Mouse (Mus musculus) lung, postnatal 36 days (tissue): ENCODE results near the gene Cox8b.

ENCODE experiments used
- DNase-seq: peaks from one replicate; pipeline ENCODE4 v3.0.0; 2022; ENCODE audit warnings: mixed read lengths

Cox8b gene

DNA sequence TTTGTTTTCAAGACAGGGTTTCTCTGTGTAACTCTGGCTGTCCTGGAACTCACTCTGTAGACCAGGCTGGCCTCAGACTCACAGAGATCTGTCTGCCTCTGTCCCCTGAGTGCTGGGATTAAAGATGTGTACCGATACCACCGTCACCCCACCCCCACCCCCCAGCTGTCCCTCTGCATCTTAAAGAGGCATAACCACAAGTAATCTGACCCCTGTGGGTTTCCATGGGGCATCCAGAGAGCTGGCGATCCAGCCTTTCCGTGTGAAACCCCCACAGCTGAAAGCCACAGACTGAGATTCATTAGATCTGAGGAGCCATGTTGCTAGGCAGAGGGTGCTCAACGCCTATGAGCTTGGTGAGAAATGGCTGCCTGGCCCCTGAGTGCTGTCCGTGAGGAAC, 40.2 kb downstream of the Cox8b start:
- DNase-seq = no peak

- DNase-seq = no peak
Observed at GRCm38 (mm10) chr7:140858746-140859145, 41.5 kb downstream of the Cox8b start.

- DNase-seq = no peak
Observed at GRCm38 (mm10) chr7:140857550-140858505, 42.4 kb downstream of the Cox8b start, which contains the start of gene Bet1l. TSS of gene Bet1l (minus strand) at chr7:140857577.

- DNase-seq = peak; percentile 95
Observed at GRCm38 (mm10) chr7:140856785-140857549, 43.3 kb downstream of the Cox8b start, which contains the start of gene Ric8a. TSS of gene Ric8a (plus strand) at chr7:140856957.

DNA sequence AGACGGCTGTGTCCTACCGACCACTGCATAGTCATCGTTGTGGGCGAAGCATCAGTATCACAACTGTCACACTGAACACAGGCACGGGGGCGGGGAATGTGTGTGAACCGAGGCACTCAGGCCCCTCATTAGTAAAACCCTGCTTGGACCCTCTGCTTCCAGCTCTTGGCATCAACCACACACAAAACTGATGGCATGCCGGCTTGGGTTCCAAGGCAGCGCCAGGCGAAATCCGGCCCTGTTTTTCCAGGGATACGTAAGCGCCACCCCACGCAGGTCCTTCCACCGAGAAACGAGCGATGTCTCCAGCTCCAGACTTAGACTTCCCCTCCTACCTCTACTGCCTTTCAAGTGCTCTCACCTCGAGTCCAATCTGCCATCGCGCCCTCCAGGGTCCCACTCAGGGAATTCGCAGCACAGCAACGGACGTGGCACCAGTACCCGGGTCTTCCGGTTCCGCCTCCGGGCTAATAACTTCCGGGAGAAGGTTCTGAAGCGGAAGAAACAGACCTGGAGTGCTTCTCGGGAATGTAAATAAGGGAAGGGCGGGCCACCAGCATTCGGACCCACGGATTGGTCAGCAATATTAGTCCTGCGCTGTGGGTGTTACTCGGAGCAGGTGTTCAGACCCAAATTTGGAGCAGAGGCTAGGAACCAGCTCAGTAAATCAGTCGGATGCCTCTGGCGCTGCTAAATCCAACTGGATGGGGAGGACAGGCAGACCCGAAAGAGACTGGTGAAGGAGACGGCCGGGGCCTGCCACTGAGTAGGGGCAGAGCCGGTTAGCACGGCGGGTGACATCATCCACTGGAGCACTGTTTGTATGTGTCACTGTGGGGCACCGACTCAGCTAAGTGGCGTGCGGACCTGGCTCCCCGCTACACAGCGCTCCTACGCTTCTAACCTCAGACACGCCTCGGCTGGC, 44.1 kb downstream of the Cox8b start, which contains the start of gene Gm45785:
Gm45785 (minus strand) TSS at position 472 of the 925 bp plus-strand sequence.
- DNase-seq = peak; percentile 96

GRCm38 (mm10) chr7:140855181-140855580, 45.1 kb downstream of the Cox8b start:
- DNase-seq = no peak

GRCm38 (mm10) chr7:140854483-140854882, 45.8 kb downstream of the Cox8b start:
- DNase-seq = no peak

DNA sequence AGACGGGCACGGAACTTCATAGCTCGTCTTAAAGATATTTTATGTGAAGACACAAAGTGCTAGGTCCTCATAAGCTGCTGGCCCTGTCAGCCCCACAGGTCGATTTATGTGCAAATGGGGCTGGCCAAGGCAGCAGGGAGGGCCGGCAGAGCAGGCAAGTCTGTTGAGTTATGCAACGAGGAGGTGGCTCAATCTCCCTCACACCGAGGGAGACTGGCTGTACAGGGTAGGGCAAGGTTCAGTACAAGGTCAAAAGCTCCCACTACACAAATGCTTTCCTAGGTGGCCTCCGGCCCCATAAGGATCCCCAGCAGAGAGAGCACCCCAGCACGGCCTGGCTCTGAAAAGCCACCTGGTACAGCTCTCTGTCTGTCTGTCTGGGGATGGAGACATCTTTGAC, 46.9 kb downstream of the Cox8b start:
- no peak for DNase-seq

GRCm38 (mm10) chr7:140851916-140852315, 48.3 kb downstream of the Cox8b start:
- DNase-seq = no peak
